Mouse (Mus musculus) heart, postnatal 14 days (tissue): ENCODE measurements around the gene Itprid1. TPM values are rescaled to one million over a fixed set of nuclear protein-coding genes. Genes with fewer than 3 reads are reported as not detected.

Experiments used
- total RNA-seq, 2 experiments: library from RNA; stranded (reverse); gene quantifications; 2 replicates each; pipeline ENCODE4 v1.2.3; 2021

Gene Itprid1
- total RNA-seq, 2 experiments from 2014 or later, result not detected

Other genes with a start within 250 kb of the Itprid1 start
- not detected for gene Neurod6, start 155.6 kb upstream of the Itprid1 start, total RNA-seq
- not detected for gene Ppp1r17, start 180.6 kb downstream of the Itprid1 start, total RNA-seq